Mouse (Mus musculus) bone marrow, adult 2 months (tissue): ENCODE measurements around the gene Cyp24a1.

ENCODE experiments used
- CTCF ChIP-seq: fragments of 200-500 bp; IDR thresholded peaks from 2 replicates; pipeline ENCODE4 v1.5.1; 2011; ENCODE audit warnings: low read length, control low read depth; ENCODE audit not compliant: control insufficient read depth, insufficient read depth
- POLR2A ChIP-seq: fragments of 200-500 bp; IDR thresholded peaks from 2 replicates; pipeline ENCODE4 v1.6.1; 2011; ENCODE audit warnings: low read depth, mild to moderate bottlenecking, control low read depth, low read length, borderline replicate concordance; ENCODE audit not compliant: control insufficient read depth

DNA sequence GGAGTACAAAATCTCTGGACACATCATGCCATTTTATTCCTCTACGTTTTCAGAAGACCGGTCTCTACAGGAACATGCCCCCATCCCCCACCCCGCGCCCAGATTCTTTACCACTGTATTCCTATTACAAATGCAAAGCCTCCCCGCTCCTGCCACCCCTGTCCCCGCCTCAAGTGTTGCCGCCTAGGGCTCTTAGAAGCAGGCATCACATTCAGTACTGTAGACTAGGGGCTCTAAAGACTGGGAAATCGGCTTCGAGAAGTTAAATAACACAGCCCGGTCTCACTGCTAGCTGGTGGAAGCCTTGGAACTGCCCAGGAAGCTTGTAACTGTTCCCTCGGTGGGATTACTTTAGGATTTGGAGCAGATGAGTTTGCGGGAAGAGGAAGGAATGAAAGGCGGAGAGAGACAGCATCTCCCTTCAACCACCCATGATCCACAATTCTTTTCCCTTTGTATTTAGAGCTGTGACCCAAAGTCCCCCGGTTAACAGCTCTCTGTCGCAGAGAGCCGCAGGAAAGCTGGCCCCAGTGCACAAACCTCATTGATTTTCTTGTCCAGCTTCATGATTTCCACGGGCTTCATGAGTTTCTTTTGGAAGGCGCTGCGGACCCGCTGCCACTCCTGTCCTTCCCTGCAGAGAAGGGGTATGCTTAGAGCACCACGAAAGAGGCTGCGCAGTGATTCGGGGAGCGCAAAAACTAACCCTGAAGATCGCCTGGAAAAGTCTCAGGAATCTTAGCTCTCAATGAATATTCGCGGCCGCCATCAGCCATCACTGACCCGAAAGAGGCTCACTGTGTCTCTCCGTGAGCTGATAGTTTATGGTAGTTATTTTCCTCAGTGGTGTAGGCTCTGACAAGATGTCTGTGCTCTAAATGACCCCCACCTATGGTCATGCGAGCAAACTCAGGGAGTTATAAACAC lies 1.9 kb downstream of the Cyp24a1 start:
- no peak for TF ChIP-seq POLR2A
- TF ChIP-seq CTCF, result no peak
